Mouse (Mus musculus) liver, adult 2 months (tissue): ENCODE results near the gene Arhgap6.

Experiments used
- CTCF ChIP-seq: fragments of 200-500 bp; IDR thresholded peaks from 2 replicates; pipeline ENCODE4 v1.5.1; 2011; ENCODE audit warnings: low read depth, low read length, control low read depth
- POLR2A ChIP-seq: fragments of 200-500 bp; IDR thresholded peaks from 2 replicates; pipeline ENCODE4 v1.6.1; 2011; ENCODE audit warnings: low read length, control low read depth; ENCODE audit not compliant: insufficient read depth; ENCODE audit errors: extremely low read depth

- TF ChIP-seq POLR2A: no peak
- TF ChIP-seq CTCF: no peak
These were observed 271.0 kb downstream of the Arhgap6 start for GRCm38 (mm10) chrX:169065922-169066321.
